Mouse (Mus musculus) cerebellum, adult 2 months (tissue): Measurements from ENCODE around the gene Igsf21.

Experiments
- CTCF ChIP-seq: fragments of 200-500 bp; IDR thresholded peaks from 2 replicates; pipeline ENCODE4 v1.5.1; 2011; ENCODE audit warnings: low read depth, mild to moderate bottlenecking, control low read depth, low read length, moderate library complexity, borderline replicate concordance; ENCODE audit not compliant: insufficient read depth
- POLR2A ChIP-seq: fragments of 200-500 bp; IDR thresholded peaks from 2 replicates; pipeline ENCODE4 v1.6.1; 2011; ENCODE audit warnings: low read length, control low read depth, borderline replicate concordance; ENCODE audit not compliant: insufficient read depth

- TF ChIP-seq POLR2A: no peak
- no peak for TF ChIP-seq CTCF
Observed at GRCm38 (mm10) chr4:140225204-140225603, 21.4 kb downstream of the Igsf21 start.
